Mouse (Mus musculus): Measurements from ENCODE around the gene Hsd11b1. TPM values are rescaled to one million over a fixed set of nuclear protein-coding genes. Genes with fewer than 3 reads are reported as not detected.

The Hsd11b1 gene
- 1.5 and 2.0 TPM in 2 replicates for total RNA-seq (2012; rRNA removed)
- total RNA-seq (2014; rRNA removed) = 4.8 and 5.7 TPM in 2 replicates
- polyA plus RNA-seq (2012; ENCODE audit: insufficient read length, low read depth) = 5.5 and 6.3 TPM in 2 replicates

- Histone ChIP-seq H3K4me2 (ENCODE audit: insufficient read depth, low read depth, poor library complexity, severe bottlenecking) (no peak within 1 kb of the TSS; the same call in 1 of the 2 replicates), H3K9me3 (replicated peaks; ENCODE audit: low read length) (no peaks in the 10 kb centered on the region), H3K9ac (ENCODE audit: insufficient read depth, low read depth) (no peak within 1 kb of the TSS), H3K4me3 (replicated peaks in 1 of 3; ENCODE audit: low read depth in 2 of 3, low read length in 2 of 3, poor library complexity in 1 of 3) (peak within 1 kb of the TSS in 2 of 3 experiments; percentile 16 to 48), H3K4me1 (ENCODE audit: control insufficient read depth in 1 of 2, insufficient read depth in 2 of 2) (peaks cover 12 to 27% of the 10 kb centered on the region in 2 experiments), H3K27ac (ENCODE audit: insufficient read depth, low read depth) (peak within 1 kb of the TSS; percentile 24; the same call in 1 of the 2 replicates), H3K79me2 (replicated peaks; ENCODE audit: control insufficient read depth, extremely low read depth, insufficient read depth, poor library complexity, severe bottlenecking) (no peaks in the 10 kb centered on the region), H3K36me3 (replicated peaks in 1 of 2; ENCODE audit: control insufficient read depth in 1 of 2, insufficient read depth in 1 of 2, low read length in 1 of 2) (peaks cover 5 to 50% of the 10 kb centered on the region in 2 experiments), H3K27me3 (replicated peaks) (no peaks in the 10 kb centered on the region)
- dilution Hi-C loops (cut with MboI; ENCODE audit: extremely low pct_ligation_motif_present, extremely low pct_unique_long_range_greater_than_20kb, low sequenced_read_pairs) = no loop called here
- peak; percentile 74 for DNase-seq (ENCODE audit: extremely low read depth)
- in situ Hi-C loops (cut with MboI; ENCODE audit: low pct_ligation_motif_present, low pct_unique_long_range_greater_than_20kb, low sequenced_read_pairs) = no loop called here
- TF ChIP-seq ZC3H11A (IDR thresholded peaks at IDR 0.05; ENCODE audit: low read depth, low read length) (no peak), MAZ (IDR thresholded peaks at IDR 0.05; ENCODE audit: low read depth, low read length) (0 out of 2 replicates have a peak, but pooled peaks have one; percentile 48), TCF12 (IDR thresholded peaks at IDR 0.05; ENCODE audit: low read depth, low read length) (peak; percentile 38; the same call in 1 of the 2 replicates), IRF4 (IDR thresholded peaks at IDR 0.05; ENCODE audit: low read depth, low read length) (peak; percentile 48; the same call in 1 of the 2 replicates), KAT2A (IDR thresholded peaks at IDR 0.05; ENCODE audit: insufficient replicate concordance, low read length) (no peak), UBTF (IDR thresholded peaks at IDR 0.05; ENCODE audit: low read depth, low read length) (no peak), ELF1 (IDR thresholded peaks at IDR 0.05; ENCODE audit: low read depth, low read length) (no peak), ETS1 (conservative IDR thresholded peaks at IDR 0.05; ENCODE audit: low read depth, low read length) (peak; percentile 88), BHLHE40 (IDR thresholded peaks at IDR 0.05; ENCODE audit: low read depth, low read length) (peak; percentile 47; the same call in 1 of the 2 replicates), EP300 (IDR thresholded peaks at IDR 0.05; ENCODE audit: low read length) (peak; percentile 32; the same call in 1 of the 2 replicates), USF1 (IDR thresholded peaks at IDR 0.05; ENCODE audit: low read depth, low read length) (no peak), SIN3A (IDR thresholded peaks at IDR 0.05; ENCODE audit: low read length) (peak; percentile 34; the same call in 1 of the 2 replicates), MEF2A (IDR thresholded peaks at IDR 0.05; ENCODE audit: borderline replicate concordance, low read depth, low read length) (peak; percentile 63; the same call in 1 of the 2 replicates), SMC3 (IDR thresholded peaks at IDR 0.05; ENCODE audit: low read depth, low read length) (no peak), MYC (IDR thresholded peaks at IDR 0.05; ENCODE audit: low read depth, low read length) (no peak), MXI1 (IDR thresholded peaks at IDR 0.05; ENCODE audit: low read depth, low read length) (0 out of 2 replicates have a peak, but pooled peaks have one; percentile 61)
These were observed at the start of gene Hsd11b1 for GRCm38 (mm10) chr1:193263955-193264598. Hsd11b1 (minus strand) TSS chr1:193264075.

- H3K9me3 ChIP-seq (replicated peaks; ENCODE audit: low read length) = no peaks in the 10 kb centered on the region
- H3K27ac ChIP-seq (ENCODE audit: insufficient read depth, low read depth) = no peak overlapping the region
- TF ChIP-seq CTCF (conservative IDR thresholded peaks at IDR 0.05 in 1 of 2, IDR thresholded peaks at IDR 0.05 in 1 of 2; ENCODE audit: low read depth in 2 of 2, low read length in 2 of 2) (no peak), USF2 (conservative IDR thresholded peaks at IDR 0.05; ENCODE audit: low read depth, low read length) (no peak), RCOR1 (conservative IDR thresholded peaks at IDR 0.05; ENCODE audit: low read depth, low read length) (no peak), MEF2A (IDR thresholded peaks at IDR 0.05; ENCODE audit: borderline replicate concordance, low read depth, low read length) (no peak), ETS1 (conservative IDR thresholded peaks at IDR 0.05; ENCODE audit: low read depth, low read length) (no peak), MAX (IDR thresholded peaks at IDR 0.05; ENCODE audit: low read length) (no peak), TBP (conservative IDR thresholded peaks at IDR 0.05; ENCODE audit: low read depth, low read length) (no peak), UBTF (IDR thresholded peaks at IDR 0.05; ENCODE audit: low read depth, low read length) (no peak), POLR2AphosphoS2 (IDR thresholded peaks at IDR 0.05; ENCODE audit: low read depth, low read length) (no peak), HCFC1 (IDR thresholded peaks at IDR 0.05; ENCODE audit: low read depth, low read length) (no peak), EP300 (IDR thresholded peaks at IDR 0.05; ENCODE audit: low read length) (no peak), RAD21 (IDR thresholded peaks at IDR 0.05; ENCODE audit: low read depth, low read length) (no peak), SMC3 (IDR thresholded peaks at IDR 0.05; ENCODE audit: low read depth, low read length) (no peak), USF1 (IDR thresholded peaks at IDR 0.05; ENCODE audit: low read depth, low read length) (no peak), ZNF384 (IDR thresholded peaks at IDR 0.05; ENCODE audit: low read depth, low read length) (no peak), KAT2A (IDR thresholded peaks at IDR 0.05; ENCODE audit: insufficient replicate concordance, low read length) (no peak), JUN (IDR thresholded peaks at IDR 0.05; ENCODE audit: insufficient read depth, low read depth, low read length) (no peak)
- H3K4me1 ChIP-seq (ENCODE audit: control insufficient read depth in 1 of 2, insufficient read depth in 2 of 2) = peaks cover 0 to 10% of the 10 kb centered on the region in 2 experiments; a peak in 1 of 4 replicates
- H3K4me2 ChIP-seq (ENCODE audit: insufficient read depth, low read depth, poor library complexity, severe bottlenecking) = no peak overlapping the region
- in situ Hi-C loops (cut with MboI; ENCODE audit: low pct_ligation_motif_present, low pct_unique_long_range_greater_than_20kb, low sequenced_read_pairs) (no loop called here), dilution Hi-C loops (cut with MboI; ENCODE audit: extremely low pct_ligation_motif_present, extremely low pct_unique_long_range_greater_than_20kb, low sequenced_read_pairs) (no loop called here)
- no peak for DNase-seq (ENCODE audit: extremely low read depth)
- no peaks in the 10 kb centered on the region for H3K79me2 ChIP-seq (replicated peaks; ENCODE audit: control insufficient read depth, extremely low read depth, insufficient read depth, poor library complexity, severe bottlenecking)
- H3K9ac ChIP-seq (ENCODE audit: insufficient read depth, low read depth) = no peak overlapping the region
- H3K27me3 ChIP-seq (replicated peaks) = no peaks in the 10 kb centered on the region
- H3K36me3 ChIP-seq (replicated peaks in 1 of 2; ENCODE audit: control insufficient read depth in 1 of 2, insufficient read depth in 1 of 2, low read length in 1 of 2) = no peaks in the 10 kb centered on the region
- H3K4me3 ChIP-seq (replicated peaks in 1 of 3; ENCODE audit: low read depth in 2 of 3, low read length in 2 of 3, poor library complexity in 1 of 3) = no peak overlapping the region
These were observed 47.7 kb upstream of the Hsd11b1 start for GRCm38 (mm10) chr1:193311596-193311995.
